Mouse (Mus musculus) megakaryocyte, adult 5-6 weeks (primary cell): ENCODE measurements around the gene Agt. TPM values are rescaled to one million over a fixed set of nuclear protein-coding genes. Genes with fewer than 3 reads are reported as not detected.

ENCODE experiments used
- ATAC-seq: 2 replicates; pipeline ENCODE4 v1.8.0; 2016; ENCODE audit warnings: mild to moderate bottlenecking, inconsistent platforms; ENCODE audit not compliant: poor library complexity, severe bottlenecking
- total RNA-seq, 2 experiments: library from RNA; stranded (forward) in 1 of 2; stranded (reverse) in 1 of 2; fragments of 153-499, 151-499 nt in 1 of 2; fragments of 221-1000, 200-1000 nt in 1 of 2; gene quantifications; 2 replicates each; pipeline versions ENCODE4 v1.2.3 to v1.2.4; 2015 to 2017

Gene Agt
- total RNA-seq, 2 experiments from 2014 or later = 0.11 TPM; not detected in 1

- ATAC-seq = no peak
These were observed 61.2 kb downstream of the Agt start for GRCm38 (mm10) chr8:124508321-124508695.

DNA sequence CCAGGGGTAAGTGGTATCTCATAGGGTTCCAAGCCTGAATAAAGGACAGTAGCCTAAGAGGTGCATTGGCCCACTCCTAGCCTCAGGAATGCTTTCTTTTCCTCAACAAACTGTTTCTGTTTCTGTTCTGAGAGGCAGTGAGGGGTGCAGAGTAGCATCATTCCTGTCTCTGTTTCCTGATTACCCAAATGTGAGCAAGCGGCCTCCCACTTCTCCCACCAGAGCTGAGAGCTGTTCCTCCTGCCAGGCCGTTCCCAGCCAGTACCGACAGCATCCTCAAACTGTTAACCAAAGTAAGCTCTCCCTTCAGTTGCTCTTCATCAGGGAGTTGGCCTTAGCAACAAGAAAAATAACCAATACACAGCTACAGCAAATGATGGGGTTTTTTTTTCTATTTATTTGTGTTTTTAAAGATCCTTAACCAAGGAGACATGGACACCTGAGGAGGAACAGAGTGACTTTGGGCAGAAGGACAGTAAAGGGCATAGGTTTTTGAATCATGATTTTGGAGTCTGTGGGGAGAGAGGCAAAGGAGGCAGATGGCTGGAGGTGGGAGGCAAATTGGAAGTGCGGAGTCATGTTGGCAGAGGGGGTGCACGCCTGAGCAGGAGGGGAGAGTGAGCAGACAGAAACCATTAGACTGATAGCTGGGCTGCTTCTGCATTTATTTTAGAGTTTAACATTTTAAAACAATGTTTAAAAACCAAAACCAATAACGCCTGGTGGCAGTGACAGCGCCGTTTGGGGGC, 61.8 kb downstream of the Agt start:
- no peak for ATAC-seq

Other genes starting within 250 kb of the Agt start
- gene Pgbd5, start 130.0 kb downstream of the Agt start, total RNA-seq (2015) = 0.09 TPM in 1 of 2 replicates, not detected in the other
- gene Pgbd5, start 130.0 kb downstream of the Agt start, total RNA-seq (2017) = not detected in 2 replicates
- 11.0 and 14.4 TPM in 2 replicates for gene Cog2, start 48.9 kb downstream of the Agt start, total RNA-seq (2015)
- gene Cog2, start 48.9 kb downstream of the Agt start, total RNA-seq (2017) = 16.7 and 21.7 TPM in 2 replicates
- gene Capn9, start 6.4 kb upstream of the Agt start, total RNA-seq (2015) = not detected in 2 replicates
- not detected in 2 replicates for gene Capn9, start 6.4 kb upstream of the Agt start, total RNA-seq (2017)
- gene 2310022B05Rik, start 93.7 kb upstream of the Agt start, total RNA-seq (2015) = 6.2 and 7.5 TPM in 2 replicates
- gene 2310022B05Rik, start 93.7 kb upstream of the Agt start, total RNA-seq (2017) = 1.6 and 2.1 TPM in 2 replicates
- gene Ttc13, start 152.3 kb upstream of the Agt start, total RNA-seq (2015) = 34.0 and 47.9 TPM in 2 replicates
- gene Ttc13, start 152.3 kb upstream of the Agt start, total RNA-seq (2017) = 32.7 and 36.7 TPM in 2 replicates
- 4.6 and 5.3 TPM in 2 replicates for gene Arv1, start 152.4 kb upstream of the Agt start, total RNA-seq (2015)
- gene Arv1, start 152.4 kb upstream of the Agt start, total RNA-seq (2017) = 0.92 and 1.5 TPM in 2 replicates
- 0.98 and 1.3 TPM in 2 replicates for gene Fam89a, start 182.1 kb upstream of the Agt start, total RNA-seq (2015)
- gene Fam89a, start 182.1 kb upstream of the Agt start, total RNA-seq (2017) = 0.33 TPM in 1 of 2 replicates, not detected in the other
- gene Trim67, start 223.4 kb upstream of the Agt start, total RNA-seq (2015) = not detected in 2 replicates
- 0.04 TPM in 1 of 2 replicates, not detected in the other for gene Trim67, start 223.4 kb upstream of the Agt start, total RNA-seq (2017)